Mouse (Mus musculus): ENCODE measurements around the gene Rps27a. TPM values are rescaled to one million over a fixed set of nuclear protein-coding genes. Genes with fewer than 3 reads are reported as not detected.

The Rps27a gene
- 30.4 and 125 TPM in 2 replicates for polyA plus RNA-seq (2012; ENCODE audit: low replicate concordance)

DNA sequence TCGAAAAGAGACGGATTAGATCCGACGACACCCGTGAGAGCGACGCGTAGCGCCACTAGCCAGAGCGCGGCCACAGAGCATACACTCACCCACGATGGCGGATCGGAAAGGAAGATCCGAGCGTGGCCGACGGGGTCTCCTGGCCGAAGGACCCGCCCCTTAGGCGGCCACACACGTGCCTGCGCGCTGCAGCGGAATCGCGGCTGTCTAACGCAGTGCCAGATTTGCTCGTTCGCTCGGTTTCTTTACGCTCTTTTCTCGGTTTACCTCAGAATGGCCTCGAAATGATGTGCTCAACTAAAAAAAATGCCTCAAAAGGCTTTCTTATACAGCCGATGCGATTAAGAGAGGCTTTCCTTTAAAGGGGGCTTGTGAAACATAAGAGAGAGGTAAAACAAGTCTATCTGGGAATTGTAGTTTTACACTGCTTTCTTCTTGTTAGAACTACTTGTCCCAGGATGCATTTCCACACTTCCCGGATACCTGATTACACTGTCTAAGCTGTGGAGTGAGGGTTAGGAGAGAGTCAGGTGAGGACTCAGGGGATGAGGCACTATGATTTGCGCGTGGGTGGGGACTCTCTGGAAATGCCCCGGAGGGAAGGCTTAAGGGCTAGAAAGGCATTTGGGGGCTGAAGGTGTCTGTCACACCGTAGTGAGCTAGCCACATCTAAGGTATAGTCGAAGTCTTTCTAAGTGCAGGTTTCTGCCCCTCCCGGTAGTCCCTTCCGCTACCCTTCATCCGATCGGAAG is at the start of gene Rps27a, which contains the start of gene Clhc1:
TSS of gene Rps27a (minus strand) at position 358 of the 752 bp plus-strand sequence.
TSS of gene Clhc1 (plus strand) at position 199 of the 752 bp plus-strand sequence.

GRCm38 (mm10) chr11:29525988-29526794 is 21.7 kb downstream of the Rps27a start, which contains the start of gene Mtif2:
Gene Mtif2, plus strand, starts transcription at chr11:29526408.

DNA sequence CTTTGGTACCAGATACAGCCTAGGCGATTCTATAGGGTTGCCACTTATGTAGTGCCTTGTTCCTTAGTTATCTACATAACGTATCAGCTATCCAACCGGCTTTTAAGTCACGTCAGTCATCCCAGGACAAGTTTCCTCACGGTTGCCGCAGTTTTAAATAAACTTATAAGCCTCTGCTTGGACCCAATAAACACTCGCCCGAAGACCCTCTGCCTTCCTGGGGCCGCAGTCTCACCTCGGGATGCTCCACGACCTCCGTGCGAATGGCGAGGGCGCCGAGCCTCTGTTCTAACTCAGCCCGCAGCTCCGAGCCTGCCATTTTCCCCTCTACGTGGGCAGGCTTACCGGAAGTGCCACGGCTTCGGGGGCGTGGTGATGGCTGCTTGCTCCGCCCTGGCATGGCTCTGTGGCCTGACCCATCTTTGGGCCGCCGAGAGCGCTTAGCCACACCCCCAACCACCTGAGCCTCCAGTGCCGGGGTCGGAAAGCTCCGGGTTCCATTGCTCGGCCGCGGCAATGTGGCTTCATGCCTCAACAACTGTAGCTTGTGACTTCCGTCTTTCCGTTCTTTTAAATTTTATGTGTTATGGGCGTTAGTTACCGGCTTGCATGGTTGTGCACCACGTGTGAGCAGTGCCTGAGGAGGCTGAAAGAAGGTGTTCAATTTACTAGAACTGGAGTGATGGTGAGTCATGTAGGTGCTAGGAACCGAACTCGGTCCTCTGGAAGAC is 33.1 kb downstream of the Rps27a start, which contains the start of gene Prorsd1:
TSS of gene Prorsd1 (minus strand) at position 352 of the 731 bp plus-strand sequence.

Other genes with a start within 250 kb of the Rps27a start
- 8.6 and 27.6 TPM in 2 replicates for gene Ccdc88a, start 174.5 kb downstream of the Rps27a start, polyA plus RNA-seq (2012; ENCODE audit: low replicate concordance)
- gene Prorsd1, start 33.1 kb downstream of the Rps27a start, polyA plus RNA-seq (2012; ENCODE audit: low replicate concordance), result 0.30 and 14.8 TPM in 2 replicates
- 5.2 and 9.2 TPM in 2 replicates for gene Mtif2, start 21.7 kb downstream of the Rps27a start, polyA plus RNA-seq (2012; ENCODE audit: low replicate concordance)
- not detected in 2 replicates for gene Clhc1, start 159 bp downstream of the Rps27a start, polyA plus RNA-seq (2012; ENCODE audit: low replicate concordance)
- 83.9 and 245 TPM in 2 replicates for gene Rtn4, start 144.8 kb upstream of the Rps27a start, polyA plus RNA-seq (2012; ENCODE audit: low replicate concordance)

Measured in hematopoietic multipotent progenitor cell, adult 10-12 weeks (in vitro differentiated cells).